Mouse (Mus musculus) neural tube, embryonic 14.5 days (tissue): ENCODE measurements at regions not wholly inside any gene's neighbourhood (a gene's known extent, or its start where the extent isn't known, plus 50 kb on each side); places are given as distances from the start of the nearest gene placed in this dataset. TPM values are rescaled to one million over a fixed set of nuclear protein-coding genes. Genes with fewer than 3 reads are reported as not detected.

Experiments used
- ATAC-seq: fragments of 200-750 bp; cut with Nextera tagmentation; 2 replicates; pipeline ENCODE4 v1.8.0; 2017; ENCODE audit warnings: low read depth, mild to moderate bottlenecking, moderate TSS enrichment, moderate library complexity
- H3K27ac ChIP-seq: fragments of 300-500 bp; sonication (generic); 2 replicates; pipeline ENCODE4 v1.5.1; 2014; ENCODE audit warnings: low read depth, mild to moderate bottlenecking, control low read depth, low read length, moderate library complexity, mixed read lengths
- H3K27me3 ChIP-seq: fragments of 300-500 bp; sonication (generic); 2 replicates; pipeline ENCODE4 v1.6.1; 2014; ENCODE audit warnings: low read length; ENCODE audit not compliant: control insufficient read depth, insufficient read depth
- H3K36me3 ChIP-seq: fragments of 300-500 bp; sonication (generic); 2 replicates; pipeline ENCODE4 v1.6.1; 2014; ENCODE audit warnings: low read length, mixed read lengths; ENCODE audit not compliant: control insufficient read depth, insufficient read depth
- H3K4me1 ChIP-seq: fragments of 300-500 bp; sonication (generic); 2 replicates; pipeline ENCODE4 v1.6.1; 2014; ENCODE audit warnings: low read length; ENCODE audit not compliant: control insufficient read depth, insufficient read depth
- H3K4me2 ChIP-seq: fragments of 300-500 bp; sonication (generic); 2 replicates; pipeline ENCODE4 v1.6.1; 2014; ENCODE audit warnings: mild to moderate bottlenecking, low read depth, low read length, control low read depth
- H3K4me3 ChIP-seq: fragments of 300-500 bp; sonication (generic); 2 replicates; pipeline ENCODE4 v1.5.1; 2014; ENCODE audit warnings: low read depth, low read length, control low read depth, mixed read lengths
- H3K9ac ChIP-seq: fragments of 300-500 bp; sonication (generic); replicated peaks from 2 replicates; pipeline ENCODE4 v1.6.1; 2014; ENCODE audit warnings: low read depth, mild to moderate bottlenecking, control low read depth, low read length, mixed read lengths
- H3K9me3 ChIP-seq: fragments of 300-500 bp; sonication (generic); 2 replicates; pipeline ENCODE4 v1.6.1; 2016; ENCODE audit warnings: low read length; ENCODE audit not compliant: control insufficient read depth
- WGBS: fragments of 180-500 bp; shearing (Covaris S2); extraction: QIAGEN DNeasy Blood & Tissue Kit; methylation state at CpG from one replicate; pipeline ENCODE4 v1.1.7; 2014; 5-methylcytosine and 5-hydroxymethylcytosine counted together
- microRNA-seq: library from miRNA; unstranded; fragments of <30 nt; microRNA quantifications from one replicate; pipeline ENCODE4, GENCODE M21; 2016

- no peaks in the 10 kb centered on the region for H3K36me3 ChIP-seq
Observed at GRCm38 (mm10) chr14:105369637-105370435, 111.5 kb downstream of the Ndfip2 start.

GRCm38 (mm10) chr14:105360530-105360929 is 102.2 kb downstream of the Ndfip2 start:
- no peak overlapping the region for H3K4me3 ChIP-seq
- ATAC-seq, result no peak
- H3K27ac ChIP-seq, result no peak overlapping the region
- no peak overlapping the region for H3K9ac ChIP-seq
- H3K9me3 ChIP-seq, result no peaks in the 10 kb centered on the region
- no peaks in the 10 kb centered on the region for H3K27me3 ChIP-seq
- no peaks in the 10 kb centered on the region for H3K36me3 ChIP-seq
- no peak overlapping the region for H3K4me2 ChIP-seq
- no peaks in the 10 kb centered on the region for H3K4me1 ChIP-seq
- WGBS, result 84% methylated on average over 6 of the region's 6 CpGs

More at GRCm38 (mm10) chr14:105369637-105370435, 111.5 kb downstream of the Ndfip2 start:
- Histone ChIP-seq H3K4me1 (no peaks in the 10 kb centered on the region), H3K4me2 (no peak overlapping the region), H3K27ac (no peak overlapping the region), H3K4me3 (no peak overlapping the region), H3K9me3 (no peaks in the 10 kb centered on the region), H3K9ac (no peak overlapping the region), H3K27me3 (no peaks in the 10 kb centered on the region)
- no peak for ATAC-seq
- WGBS, result 81% methylated on average over 5 of the region's 5 CpGs

GRCm38 (mm10) chr14:105359829-105360228 is 101.5 kb downstream of the Ndfip2 start:
- Histone ChIP-seq H3K9me3 (no peaks in the 10 kb centered on the region), H3K36me3 (no peaks in the 10 kb centered on the region), H3K27me3 (no peaks in the 10 kb centered on the region), H3K9ac (no peak overlapping the region), H3K4me3 (no peak overlapping the region), H3K27ac (no peak overlapping the region), H3K4me1 (no peaks in the 10 kb centered on the region), H3K4me2 (no peak overlapping the region)
- 95% methylated on average over 3 of the region's 3 CpGs for WGBS
- no peak for ATAC-seq

Small RNAs in the stretch of these regions (microRNA-seq; reads per million reads assigned to microRNA genes)
- gene Gm22406, result not detected
- gene Mir6390, result not detected
